Mouse (Mus musculus) midbrain, postnatal 0 days (tissue): ENCODE results near the gene Itga6. TPM values are rescaled to one million over a fixed set of nuclear protein-coding genes. Genes with fewer than 3 reads are reported as not detected.

Experiments
- ATAC-seq: fragments of 200-750 bp; cut with Nextera tagmentation; 2 replicates; pipeline ENCODE4 v1.8.0; 2017; ENCODE audit warnings: moderate number of reproducible peaks, mild to moderate bottlenecking, moderate TSS enrichment, moderate library complexity; ENCODE audit not compliant: low FRiP score
- DNase-seq: peaks from one replicate; pipeline ENCODE4 v3.0.0-alpha.2; 2015; ENCODE audit warnings: low spot score
- H3K27ac ChIP-seq: fragments of 300-500 bp; sonication (generic); 2 replicates; pipeline ENCODE4 v1.5.1; 2014; ENCODE audit warnings: low read depth, mild to moderate bottlenecking, low read length, mixed read lengths
- H3K27me3 ChIP-seq: fragments of 300-500 bp; sonication (generic); 2 replicates; pipeline ENCODE4 v1.6.1; 2014; ENCODE audit warnings: low read length, control low read depth, mixed read lengths; ENCODE audit not compliant: insufficient read depth
- H3K36me3 ChIP-seq: fragments of 300-500 bp; sonication (generic); 2 replicates; pipeline ENCODE4 v1.6.1; 2014; ENCODE audit warnings: low read length, control low read depth, mixed read lengths; ENCODE audit not compliant: insufficient read depth
- H3K4me1 ChIP-seq: fragments of 300-500 bp; sonication (generic); 2 replicates; pipeline ENCODE4 v1.6.1; 2014; ENCODE audit warnings: mild to moderate bottlenecking, control low read depth, antibody characterized with exemption, low read length, mixed read lengths; ENCODE audit not compliant: insufficient read depth
- H3K4me2 ChIP-seq: fragments of 300-500 bp; sonication (generic); 2 replicates; pipeline ENCODE4 v1.6.1; 2014; ENCODE audit warnings: low read depth, mild to moderate bottlenecking, low read length, mixed read lengths; ENCODE audit not compliant: poor library complexity, severe bottlenecking
- H3K4me3 ChIP-seq: fragments of 300-500 bp; sonication (generic); 2 replicates; pipeline ENCODE4 v1.5.1; 2014; ENCODE audit warnings: low read depth, mild to moderate bottlenecking, low read length, moderate library complexity
- H3K9ac ChIP-seq: fragments of 300-500 bp; sonication (generic); replicated peaks from 2 replicates; pipeline ENCODE4 v1.6.1; 2014; ENCODE audit warnings: mild to moderate bottlenecking, low read length, moderate library complexity, mixed read lengths; ENCODE audit not compliant: poor library complexity, severe bottlenecking
- H3K9me3 ChIP-seq: fragments of 300-500 bp; sonication (generic); 2 replicates; pipeline ENCODE4 v1.6.1; 2016; ENCODE audit warnings: low read length, control low read depth
- CTCF ChIP-seq: IDR thresholded peaks from 2 replicates; pipeline ENCODE4 v1.5.1; 2016; ENCODE audit warnings: antibody characterized with exemption, mild to moderate bottlenecking
- WGBS: fragments of 180-500 bp; shearing (Covaris S2); extraction: QIAGEN DNeasy Blood & Tissue Kit; methylation state at CpG from one replicate; pipeline ENCODE4 v1.1.7; 2014; 5-methylcytosine and 5-hydroxymethylcytosine counted together
- polyA plus RNA-seq: library from polyadenylated mRNA; unstranded; fragments of >200 nt; fragmentation: Nextera tagmentation; extraction: Ambion mirVana; gene quantifications from 2 replicates; pipeline ENCODE4 v1.2.1, GENCODE M21; 2015
- total RNA-seq: library from RNA; depleted of rRNA; stranded (reverse); fragments of >200 nt; gene quantifications from 2 replicates; pipeline ENCODE4 v1.2.3, GENCODE M21; 2014

Itga6 gene
- total and polyA plus RNA-seq, 2 experiments from 2014 or later = 16.0 to 38.9 TPM

DNA sequence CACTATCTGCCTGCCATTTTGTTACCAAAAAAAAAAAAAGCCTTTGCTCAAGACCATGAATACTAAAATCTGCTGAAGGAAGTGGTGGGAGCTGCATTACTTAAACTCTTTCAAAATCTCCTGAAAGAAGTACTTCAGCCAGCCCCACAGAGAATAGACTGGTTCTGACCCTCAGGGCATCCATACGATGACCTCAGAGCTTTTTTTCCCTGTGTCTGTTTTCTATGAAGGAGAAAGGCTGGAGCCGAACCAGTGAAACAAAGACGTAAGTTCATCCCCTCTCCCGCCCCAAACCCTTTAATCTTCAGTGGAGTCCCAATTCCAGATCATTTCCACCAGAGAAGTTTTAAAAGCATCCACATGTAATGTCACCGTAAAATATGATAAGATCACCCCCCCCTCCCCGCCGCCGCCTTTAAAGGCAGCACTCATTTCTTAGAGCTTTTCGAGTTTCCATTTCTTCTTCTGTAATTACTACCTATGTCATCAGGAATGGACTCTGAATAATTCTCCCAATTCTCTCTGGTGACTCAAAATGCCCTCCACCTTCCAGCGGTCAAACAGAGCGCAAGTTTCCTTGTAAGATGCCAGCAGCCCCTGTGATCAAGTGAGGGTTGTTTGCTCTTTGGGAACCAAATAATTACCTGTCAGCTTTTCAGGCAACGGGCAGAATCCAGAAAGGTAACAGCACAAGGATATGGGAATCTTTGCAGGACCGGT lies 4.1 kb downstream of the Itga6 start:
- H3K4me2 ChIP-seq = peak overlapping the region; percentile 30
- no peaks in the 10 kb centered on the region for H3K9me3 ChIP-seq
- H3K27ac ChIP-seq = no peak overlapping the region
- H3K4me3 ChIP-seq = peak overlapping the region; percentile 1; the same call in 1 of the 2 replicates
- 30% methylated on average over 13 of the region's 13 CpGs for WGBS
- no peaks in the 10 kb centered on the region for H3K27me3 ChIP-seq
- H3K9ac ChIP-seq = no peak overlapping the region; the same call in 1 of the 2 replicates
- H3K4me1 ChIP-seq = peaks cover 7% of the 10 kb centered on the region; the same call in 1 of the 2 replicates
- DNase-seq = no peak
- H3K36me3 ChIP-seq = no peaks in the 10 kb centered on the region
- no peak for ATAC-seq
- TF ChIP-seq CTCF = no peak

DNA sequence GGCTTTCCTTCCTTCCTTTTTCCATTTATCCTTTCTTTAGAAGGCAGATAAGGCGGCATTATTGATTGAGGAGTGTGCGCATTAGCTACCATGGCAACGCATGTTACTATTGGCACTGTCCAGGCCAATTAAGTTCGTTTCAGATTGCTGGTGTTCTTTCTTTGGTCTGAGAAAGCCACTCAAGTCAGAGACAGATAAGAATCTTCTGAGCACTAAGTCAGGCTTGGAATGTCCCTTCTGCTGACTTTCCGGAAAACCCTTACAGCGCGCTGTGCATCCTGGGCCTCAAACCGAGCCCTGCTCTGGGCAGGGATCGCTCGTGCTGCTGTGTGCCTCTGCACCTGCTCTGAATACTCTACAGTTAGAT lies 4.7 kb downstream of the Itga6 start:
- H3K4me2 ChIP-seq = peak overlapping the region; percentile 30
- H3K27me3 ChIP-seq = no peaks in the 10 kb centered on the region
- TF ChIP-seq CTCF = no peak
- ATAC-seq (no peak), DNase-seq (no peak)
- no peaks in the 10 kb centered on the region for H3K36me3 ChIP-seq
- peaks cover 7% of the 10 kb centered on the region; the same call in 1 of the 2 replicates for H3K4me1 ChIP-seq
- H3K9me3 ChIP-seq = no peaks in the 10 kb centered on the region
- no peak overlapping the region for H3K4me3 ChIP-seq
- no peak overlapping the region; the same call in 1 of the 2 replicates for H3K9ac ChIP-seq
- no peak overlapping the region for H3K27ac ChIP-seq
- 25% methylated on average over 10 of the region's 10 CpGs for WGBS

DNA sequence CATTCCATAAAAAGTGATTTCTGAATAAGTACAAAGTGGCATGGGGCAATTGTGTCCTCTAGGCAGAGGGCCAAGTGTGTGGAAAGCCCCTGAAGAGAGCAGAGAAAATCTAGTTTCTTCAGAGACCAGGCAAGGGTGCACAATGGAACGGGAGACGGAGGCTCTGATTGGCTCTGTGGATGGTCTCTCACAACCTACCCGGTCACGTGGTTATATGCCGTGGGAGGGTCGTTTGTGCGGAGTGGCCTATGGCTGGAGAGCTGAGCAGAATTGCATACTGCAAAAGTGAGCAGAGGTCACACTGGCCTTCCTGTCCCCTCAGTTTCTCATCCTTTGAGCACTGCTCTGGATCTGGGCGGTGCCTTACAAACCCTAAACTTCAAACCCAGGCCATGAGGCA lies 5.9 kb downstream of the Itga6 start:
- 71% methylated on average over 8 of the region's 8 CpGs for WGBS
- Histone ChIP-seq H3K4me3 (no peak overlapping the region), H3K36me3 (no peaks in the 10 kb centered on the region), H3K9ac (no peak overlapping the region), H3K4me1 (peaks cover 7% of the 10 kb centered on the region; the same call in 1 of the 2 replicates), H3K27me3 (no peaks in the 10 kb centered on the region), H3K9me3 (no peaks in the 10 kb centered on the region), H3K4me2 (no peak overlapping the region), H3K27ac (no peak overlapping the region)
- no peak for TF ChIP-seq CTCF
- no peak for ATAC-seq
- no peak for DNase-seq

DNA sequence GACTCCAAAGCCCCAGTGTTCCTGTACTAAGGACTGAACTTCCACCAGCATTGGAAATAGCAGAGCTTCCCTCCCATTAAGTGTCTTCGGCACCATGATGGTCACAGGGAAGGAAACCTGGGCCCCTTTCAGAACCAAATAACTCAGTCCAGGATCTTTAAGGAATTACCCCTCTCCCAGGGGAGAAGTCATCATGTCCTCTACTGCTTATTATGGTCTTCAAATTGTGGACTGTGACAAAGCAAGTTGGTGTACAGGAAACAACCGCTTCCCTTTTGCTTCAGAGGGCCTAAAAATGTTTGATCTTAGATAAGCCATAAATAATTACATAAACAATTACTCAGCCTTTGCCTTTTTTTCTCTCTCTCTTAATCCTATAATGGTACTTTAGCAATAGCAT lies 6.4 kb downstream of the Itga6 start:
- peaks cover 7% of the 10 kb centered on the region; the same call in 1 of the 2 replicates for H3K4me1 ChIP-seq
- DNase-seq (no peak), ATAC-seq (no peak)
- no peak overlapping the region for H3K4me3 ChIP-seq
- TF ChIP-seq CTCF = no peak
- WGBS = 81% methylated on average over 2 of the region's 2 CpGs
- no peak overlapping the region for H3K27ac ChIP-seq
- no peaks in the 10 kb centered on the region for H3K9me3 ChIP-seq
- H3K27me3 ChIP-seq = no peaks in the 10 kb centered on the region
- H3K9ac ChIP-seq = no peak overlapping the region
- no peaks in the 10 kb centered on the region for H3K36me3 ChIP-seq
- no peak overlapping the region for H3K4me2 ChIP-seq

DNA sequence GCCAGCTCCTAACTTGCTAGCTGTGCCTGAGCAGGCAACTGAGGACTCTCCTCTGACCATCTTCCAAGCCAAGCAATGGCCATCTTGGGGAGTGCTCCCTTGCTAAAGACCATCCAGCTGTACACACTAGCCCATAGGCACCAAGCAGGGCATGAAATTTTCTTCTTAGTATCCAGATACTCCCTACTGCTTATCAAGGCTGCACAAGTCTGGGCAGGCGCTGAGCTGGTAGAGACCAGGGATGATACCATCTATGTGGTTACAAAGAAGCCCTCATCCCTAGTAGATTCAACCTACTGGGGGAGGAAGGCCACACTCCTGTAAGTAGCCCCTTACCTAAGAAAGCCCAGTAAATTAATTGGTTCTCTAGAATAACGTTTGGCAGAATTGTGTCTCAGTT lies 7.0 kb downstream of the Itga6 start:
- Histone ChIP-seq H3K4me3 (no peak overlapping the region), H3K27ac (no peak overlapping the region), H3K36me3 (no peaks in the 10 kb centered on the region), H3K4me2 (no peak overlapping the region), H3K27me3 (no peaks in the 10 kb centered on the region), H3K9me3 (no peaks in the 10 kb centered on the region), H3K9ac (no peak overlapping the region), H3K4me1 (peaks cover 7% of the 10 kb centered on the region; the same call in 1 of the 2 replicates)
- ATAC-seq = no peak
- no peak for TF ChIP-seq CTCF
- DNase-seq = no peak
- WGBS = 86% methylated on average over 2 of the region's 2 CpGs

DNA sequence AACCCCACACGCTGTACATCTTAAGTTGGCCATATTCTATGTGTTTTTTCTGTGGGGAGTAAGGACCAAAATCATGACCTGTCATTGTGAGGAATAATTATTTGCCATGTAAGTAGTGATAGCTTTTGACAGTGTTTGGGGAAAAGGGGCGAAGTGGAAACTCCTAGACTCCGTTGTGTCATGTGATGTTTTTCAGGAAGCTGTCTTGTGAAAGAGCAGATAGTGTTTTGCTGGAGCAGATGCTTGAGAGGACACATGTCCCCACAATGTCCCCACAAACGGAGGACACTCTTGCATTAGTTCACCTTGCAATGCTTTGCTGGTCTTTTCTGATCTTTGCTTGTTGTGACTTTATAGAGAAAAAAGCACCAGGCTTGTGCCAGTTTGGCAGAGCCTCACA lies 7.7 kb downstream of the Itga6 start:
- TF ChIP-seq CTCF = no peak
- ATAC-seq (no peak), DNase-seq (no peak)
- no peaks in the 10 kb centered on the region for H3K9me3 ChIP-seq
- no peak overlapping the region for H3K27ac ChIP-seq
- no peak overlapping the region for H3K9ac ChIP-seq
- no peaks in the 10 kb centered on the region for H3K36me3 ChIP-seq
- H3K4me2 ChIP-seq = no peak overlapping the region
- H3K4me3 ChIP-seq = no peak overlapping the region
- H3K27me3 ChIP-seq = no peaks in the 10 kb centered on the region
- peaks cover 7% of the 10 kb centered on the region; the same call in 1 of the 2 replicates for H3K4me1 ChIP-seq
- WGBS = 88% methylated on average over 4 of the region's 4 CpGs
